Mouse (Mus musculus): Measurements from ENCODE around the gene Olfr658.
A peak's percentile ranks its signal among the peaks of the same experiment; 100 is the strongest.

The Olfr658 gene

GRCm38 (mm10) chr7:104646841-104647482 lies at the start of gene Olfr658:
TSS of gene Olfr658 (minus strand) at chr7:104647305.
- peak; percentile 26 to 30 for DNase-seq (ENCODE audit: low spot score in 2 of 2)

GRCm38 (mm10) chr7:104686201-104686600 lies 39.1 kb upstream of the Olfr658 start, which contains the start of gene Olfr661:
TSS of gene Olfr661 (plus strand) at chr7:104686501.
- no peak for DNase-seq (ENCODE audit: low spot score in 2 of 2)

GRCm38 (mm10) chr7:104666453-104666852 lies 19.3 kb upstream of the Olfr658 start, which contains the start of gene Olfr659:
TSS of gene Olfr659 (plus strand) at chr7:104666753.
- no peak for DNase-seq (ENCODE audit: low spot score in 2 of 2)

- no peak for DNase-seq (ENCODE audit: low spot score in 2 of 2)
These were observed 22.6 kb downstream of the Olfr658 start, which contains the start of gene Olfr657 for GRCm38 (mm10) chr7:104624494-104624893. TSS of gene Olfr657 (plus strand) at chr7:104624794.

- DNase-seq (ENCODE audit: low spot score in 2 of 2), result no peak
These were observed 33.5 kb downstream of the Olfr658 start, which contains the start of gene Olfr656 for GRCm38 (mm10) chr7:104613655-104614054. TSS of gene Olfr656 (plus strand) at chr7:104613955.

GRCm38 (mm10) chr7:104604727-104605126 lies 42.4 kb downstream of the Olfr658 start:
- no peak for DNase-seq (ENCODE audit: low spot score in 2 of 2)

- peak; percentile 33 to 41 for DNase-seq (ENCODE audit: low spot score in 2 of 2)
These were observed 43.9 kb downstream of the Olfr658 start for GRCm38 (mm10) chr7:104603173-104603572.

- no peak for DNase-seq (ENCODE audit: low spot score in 2 of 2)
These were observed 45.4 kb downstream of the Olfr658 start, which contains the start of gene Olfr655 for GRCm38 (mm10) chr7:104601679-104602078. TSS of gene Olfr655 (minus strand) at chr7:104601779.
